Mouse (Mus musculus): ENCODE measurements around the gene Serpinb8.

Serpinb8 gene

GRCm38 (mm10) chr1:107645086-107645485 is 55.3 kb downstream of the Serpinb8 start:
- DNase-seq (ENCODE audit: low read depth, low spot score), result no peak

- DNase-seq (ENCODE audit: low read depth, low spot score), result no peak
Measured at GRCm38 (mm10) chr1:107657689-107658088, 67.9 kb downstream of the Serpinb8 start.

Data from c-Kit-negative CD71-positive TER-119-positive erythroid progenitor cells, embryonic 14.5 days (primary cell).